Mouse (Mus musculus) gonadal fat pad, adult 2 months (tissue): Measurements from ENCODE around the gene Kbtbd6. TPM values are rescaled to one million over a fixed set of nuclear protein-coding genes. Genes with fewer than 3 reads are reported as not detected.
"Not testable (repeated sequence)": the region's sequence is repeated elsewhere in the genome, so short reads cannot be mapped to it uniquely, and the experiment has no call there.

Experiments
- DNase-seq: peaks from one replicate; pipeline ENCODE4 v3.0.0-alpha.2; 2012; ENCODE audit warnings: low read depth
- polyA plus RNA-seq: library from polyadenylated mRNA; depleted of rRNA; stranded (reverse); fragments of >200 nt; gene quantifications from 2 replicates; pipeline ENCODE4 v1.2.3, GENCODE M21; 2012; rRNA removed

Gene Kbtbd6
- 0.34 and 0.39 TPM in 2 replicates for polyA plus RNA-seq

GRCm38 (mm10) chr14:79451681-79452590, at the start of gene Kbtbd6:
Gene Kbtbd6 (plus strand): TSS chr14:79451835.
- peak; percentile 71 for DNase-seq

- no peak for DNase-seq
Measured at GRCm38 (mm10) chr14:79407641-79408040, 44.0 kb upstream of the Kbtbd6 start.

- DNase-seq: no peak
Measured at GRCm38 (mm10) chr14:79409278-79409830, 42.3 kb upstream of the Kbtbd6 start.

- DNase-seq: no peak
Measured at GRCm38 (mm10) chr14:79410662-79411061, 41.0 kb upstream of the Kbtbd6 start.

- no peak for DNase-seq
Measured at GRCm38 (mm10) chr14:79413121-79413520, 38.5 kb upstream of the Kbtbd6 start.

- DNase-seq: no peak
Measured at GRCm38 (mm10) chr14:79420083-79420685, 31.5 kb upstream of the Kbtbd6 start.

DNA sequence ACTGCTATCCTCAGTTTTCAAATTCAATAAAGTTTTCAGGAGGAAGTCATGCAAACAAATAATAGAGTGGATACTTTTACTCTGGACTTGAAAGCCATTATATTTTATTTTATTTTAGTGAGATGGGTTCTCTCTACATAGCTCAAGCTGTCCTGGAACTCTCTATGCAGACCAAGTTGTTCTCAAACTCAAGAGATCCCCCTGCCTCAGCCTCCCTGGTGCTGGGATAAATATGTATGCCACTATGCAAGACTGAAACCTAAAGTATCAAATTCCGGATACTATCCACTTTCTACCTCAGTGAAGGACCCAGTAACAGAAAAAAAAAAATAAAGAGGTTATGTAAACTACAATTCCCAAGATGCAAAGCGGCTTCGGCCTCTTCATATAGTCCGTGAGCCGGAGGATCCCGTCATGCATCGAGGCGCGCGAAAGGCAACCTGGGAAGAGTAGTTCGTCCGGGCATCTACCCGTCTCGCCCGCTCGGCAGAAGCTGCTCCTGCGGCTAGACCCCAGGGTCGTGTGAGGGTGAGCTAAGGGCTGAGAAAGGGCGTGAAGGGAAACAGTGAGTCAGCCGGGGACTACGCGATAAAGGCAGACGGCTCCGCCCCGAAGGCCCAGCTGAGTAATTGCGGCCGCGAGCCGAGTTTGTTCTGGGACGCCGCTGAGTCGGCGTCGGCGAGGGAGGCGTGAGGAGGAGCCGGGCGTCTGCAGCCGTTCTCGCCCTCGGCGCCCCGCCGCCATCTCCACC, 25.5 kb upstream of the Kbtbd6 start, which contains the start of gene Kbtbd7:
Gene Kbtbd7, plus strand, starts transcription at position 533 of the 751 bp plus-strand sequence.
- DNase-seq: peak; percentile 58

DNA sequence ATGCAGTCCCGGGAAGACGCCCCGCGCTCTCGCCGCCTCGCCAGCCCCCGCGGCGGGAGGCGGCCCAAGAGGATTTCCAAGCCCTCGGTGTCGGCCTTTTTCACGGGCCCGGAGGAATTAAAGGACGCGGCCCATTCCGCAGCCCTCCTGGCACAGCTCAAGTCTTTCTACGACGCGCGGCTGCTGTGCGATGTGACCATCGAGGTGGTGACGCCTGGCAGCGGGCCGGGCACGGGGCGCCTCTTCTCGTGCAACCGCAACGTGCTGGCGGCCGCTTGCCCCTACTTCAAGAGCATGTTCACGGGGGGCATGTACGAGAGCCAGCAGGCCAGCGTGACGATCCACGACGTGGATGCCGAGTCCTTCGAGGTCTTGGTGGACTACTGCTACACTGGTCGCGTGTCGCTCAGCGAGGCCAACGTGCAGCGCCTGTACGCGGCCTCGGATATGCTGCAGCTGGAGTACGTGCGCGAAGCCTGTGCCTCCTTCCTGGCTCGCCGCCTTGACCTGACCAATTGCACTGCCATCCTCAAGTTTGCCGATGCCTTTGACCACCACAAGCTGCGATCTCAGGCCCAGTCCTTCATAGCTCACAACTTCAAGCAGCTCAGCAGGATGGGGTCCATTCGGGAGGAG, 24.8 kb upstream of the Kbtbd6 start:
- DNase-seq: not testable (repeated sequence)

DNA sequence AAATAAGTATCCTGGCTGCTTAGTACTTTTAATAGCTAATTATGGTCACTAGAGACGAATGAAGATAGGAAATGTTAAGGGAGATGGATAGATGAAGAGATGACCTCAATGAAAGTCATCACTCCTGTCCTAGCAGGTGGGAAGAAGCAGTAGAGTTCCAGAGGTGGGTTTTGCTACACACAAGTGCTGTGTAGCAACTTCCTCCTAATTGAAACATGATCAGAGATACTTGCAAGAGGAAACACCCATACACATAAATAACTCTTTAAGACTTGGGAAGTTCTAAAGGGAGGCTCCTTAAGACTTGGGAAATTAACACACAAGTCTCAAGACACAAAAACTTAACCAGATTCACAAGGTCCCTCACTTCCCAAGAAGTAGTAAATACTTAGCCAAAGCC, 17.6 kb upstream of the Kbtbd6 start:
- DNase-seq: no peak

GRCm38 (mm10) chr14:79440655-79441054, 11.0 kb upstream of the Kbtbd6 start:
- no peak for DNase-seq

- DNase-seq: no peak
Measured at GRCm38 (mm10) chr14:79441441-79441840, 10.2 kb upstream of the Kbtbd6 start.

- no peak for DNase-seq
Measured at GRCm38 (mm10) chr14:79444601-79445000, 7.0 kb upstream of the Kbtbd6 start.

DNA sequence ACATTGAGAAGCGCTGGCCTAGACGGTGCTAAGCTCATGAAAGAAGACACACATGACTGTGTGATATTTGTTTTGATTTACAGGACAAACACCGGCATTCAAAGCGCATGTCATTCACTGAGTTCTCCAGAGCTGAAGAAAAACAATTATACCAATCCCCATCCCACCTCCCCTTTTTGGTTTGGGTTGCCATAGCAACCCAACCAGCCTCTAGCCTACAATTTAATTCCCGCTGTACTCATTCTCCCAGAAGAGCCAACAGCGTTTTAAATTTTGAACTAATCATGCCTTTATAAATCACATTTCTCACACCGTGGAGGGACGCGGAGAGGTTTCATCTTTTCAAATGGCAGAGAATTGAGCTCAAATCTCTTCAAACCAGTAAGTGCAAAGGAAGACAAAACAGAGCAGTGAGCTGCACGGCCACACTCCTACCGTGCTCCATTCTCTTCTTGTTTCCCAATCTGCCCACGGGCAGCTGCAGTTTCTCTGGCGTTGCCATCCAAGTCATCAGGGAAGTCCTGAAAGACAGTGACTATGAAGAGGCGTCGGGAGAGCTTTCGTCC, 6.5 kb upstream of the Kbtbd6 start:
- no peak for DNase-seq

GRCm38 (mm10) chr14:79452591-79452934, 928 bp downstream of the Kbtbd6 start:
- DNase-seq: not testable (repeated sequence)

GRCm38 (mm10) chr14:79460401-79460800, 8.8 kb downstream of the Kbtbd6 start:
- no peak for DNase-seq

DNA sequence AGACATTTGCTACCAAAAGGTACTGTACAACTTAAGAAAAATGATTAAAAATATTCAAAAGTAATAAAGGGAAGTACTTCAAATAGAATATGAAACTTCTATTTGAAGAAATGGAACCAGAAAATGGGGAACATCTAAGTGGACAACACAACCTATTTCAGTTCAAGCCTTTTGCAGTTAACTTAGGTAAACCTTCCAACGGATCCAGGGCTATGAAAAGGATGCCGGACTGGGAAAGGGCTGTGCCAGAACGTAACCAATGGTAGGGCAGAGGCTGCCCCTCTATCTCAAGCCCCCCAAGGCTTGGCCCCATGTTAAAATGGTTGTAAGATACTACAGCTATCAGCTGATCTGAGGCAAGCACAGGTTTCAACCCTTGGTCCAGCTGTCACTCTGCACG, 9.4 kb downstream of the Kbtbd6 start:
- DNase-seq: no peak

- no peak for DNase-seq
Measured at GRCm38 (mm10) chr14:79465623-79466022, 14.0 kb downstream of the Kbtbd6 start.

GRCm38 (mm10) chr14:79467621-79468020, 16.0 kb downstream of the Kbtbd6 start:
- DNase-seq: no peak

DNA sequence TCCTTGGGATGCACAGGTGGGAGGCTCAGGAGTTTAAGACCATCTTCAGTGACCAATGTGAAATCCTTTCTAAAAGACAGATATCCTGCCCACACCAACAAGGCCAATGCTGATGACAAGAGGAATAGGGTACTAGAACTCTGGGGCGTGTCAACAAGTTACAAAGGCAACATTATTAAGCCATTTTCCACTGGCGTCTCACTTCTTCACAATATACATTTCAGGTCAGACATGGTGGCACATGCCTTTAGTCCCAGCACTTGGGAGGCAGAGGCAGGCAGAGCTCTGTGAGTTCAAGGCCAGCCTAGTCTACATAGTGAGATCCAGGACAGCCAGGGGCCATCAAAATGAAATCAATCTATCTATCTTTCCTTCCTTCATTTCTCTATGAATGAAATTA, 21.7 kb downstream of the Kbtbd6 start:
- no peak for DNase-seq

GRCm38 (mm10) chr14:79480624-79481338, 29.1 kb downstream of the Kbtbd6 start, which contains the start of gene Elf1:
Gene Elf1 (plus strand): TSS chr14:79481194.
- DNase-seq: no peak
